In genomic region chr8:95411309-95411972, GRCm38 (mm10) we compare ENCODE assay signal across 8 mouse cellular contexts. TPM values are rescaled to one million over a fixed set of nuclear protein-coding genes. Genes with fewer than 3 reads are reported as not detected.
A peak's percentile ranks its signal among the peaks of the same experiment; 100 is the strongest.
DNase-seq lines count a peak whose midpoint lies in the region; ATAC-seq and TF ChIP-seq lines count a peak whose summit lies in the region.

No protein-coding gene starts in this region.

- no peaks in the 10 kb centered on the region for H3K36me3 ChIP-seq in stomach, embryonic 14.5 days (ENCODE audit: control insufficient read depth, insufficient read depth, low read length)
- no peaks in the 10 kb centered on the region for H3K36me3 ChIP-seq in stomach, postnatal 0 days (ENCODE audit: control insufficient read depth, insufficient read depth, low read length)
- H3K36me3 ChIP-seq in kidney, postnatal 0 days (ENCODE audit: insufficient read depth, low read length), result no peaks in the 10 kb centered on the region

- peak; percentile 28; the same call in 1 of the 2 replicates for ATAC-seq in stomach, embryonic 14.5 days (ENCODE audit: insufficient number of reproducible peaks, insufficient read depth, low FRiP score, low read depth)
- ATAC-seq in stomach, postnatal 0 days (ENCODE audit: low FRiP score, low TSS enrichment), result no peak
- no peak for ATAC-seq in kidney, postnatal 0 days (replicated peaks; ENCODE audit: low FRiP score, low read depth)
- no peak for ATAC-seq in erythroid progenitor cell, adult 5-6 weeks (replicated peaks; ENCODE audit: low FRiP score, poor library complexity, severe bottlenecking)

- no peak for TF ChIP-seq CTCF in stomach, postnatal 0 days (IDR thresholded peaks at IDR 0.05; ENCODE audit: low read depth)
- no peak for TF ChIP-seq CTCF in kidney, postnatal 0 days (IDR thresholded peaks at IDR 0.05; ENCODE audit: low read depth)

- no peak overlapping the region for H3K4me3 ChIP-seq in stomach, embryonic 14.5 days (ENCODE audit: low read depth, low read length)
- no peak overlapping the region for H3K4me3 ChIP-seq in stomach, postnatal 0 days (ENCODE audit: low read depth, low read length)
- no peak overlapping the region for H3K4me3 ChIP-seq in kidney, postnatal 0 days (replicated peaks; ENCODE audit: low read depth, low read length)

- no peaks in the 10 kb centered on the region for H3K4me1 ChIP-seq in stomach, embryonic 14.5 days (ENCODE audit: control insufficient read depth, insufficient read depth, low read length)
- no peaks in the 10 kb centered on the region for H3K4me1 ChIP-seq in stomach, postnatal 0 days (replicated peaks; ENCODE audit: control insufficient read depth, insufficient read depth)
- no peaks in the 10 kb centered on the region for H3K4me1 ChIP-seq in kidney, postnatal 0 days (replicated peaks; ENCODE audit: insufficient read depth, low read length)

- DNase-seq in embryo, embryonic 10 days (ENCODE audit: low spot score), result peak; percentile 18
- DNase-seq in embryo, embryonic 11 days, result no peak
- no peak for DNase-seq in stomach, postnatal 0 days (ENCODE audit: low spot score)
- DNase-seq in kidney, postnatal 0 days (ENCODE audit: low spot score), result no peak
- DNase-seq in thymus, postnatal 14 days, result peak; percentile 49
- DNase-seq in cerebellum, adult 9-10 months, result no peak

- TF ChIP-seq EP300 in stomach, postnatal 0 days (optimal IDR thresholded peaks at IDR 0.05), result no peak

- WGBS in stomach, embryonic 14.5 days, result 40% methylated on average over 10 of the region's 10 CpGs
- 44% methylated on average over 10 of the region's 10 CpGs for WGBS in stomach, postnatal 0 days
- 42% methylated on average over 10 of the region's 10 CpGs for WGBS in kidney, postnatal 0 days

- no peaks in the 10 kb centered on the region for H3K27me3 ChIP-seq in stomach, embryonic 14.5 days (ENCODE audit: control insufficient read depth, insufficient read depth, low read length)
- H3K27me3 ChIP-seq in stomach, postnatal 0 days (ENCODE audit: control insufficient read depth, insufficient read depth, low read length), result no peaks in the 10 kb centered on the region
- H3K27me3 ChIP-seq in kidney, postnatal 0 days (ENCODE audit: insufficient read depth, low read length), result no peaks in the 10 kb centered on the region

- H3K9ac ChIP-seq in stomach, embryonic 14.5 days (replicated peaks; ENCODE audit: low read depth, low read length), result no peak overlapping the region
- no peak overlapping the region for H3K9ac ChIP-seq in stomach, postnatal 0 days (ENCODE audit: low read length)
- H3K9ac ChIP-seq in kidney, postnatal 0 days (ENCODE audit: low read depth, low read length), result no peak overlapping the region

- no peak overlapping the region for H3K4me2 ChIP-seq in stomach, embryonic 14.5 days (replicated peaks; ENCODE audit: low read depth, low read length)
- H3K4me2 ChIP-seq in stomach, postnatal 0 days (replicated peaks; ENCODE audit: low read depth), result no peak overlapping the region
- no peak overlapping the region for H3K4me2 ChIP-seq in kidney, postnatal 0 days (ENCODE audit: low read length)

- no peak overlapping the region; the same call in 1 of the 2 replicates for H3K27ac ChIP-seq in stomach, embryonic 14.5 days (ENCODE audit: low read length)
- no peak overlapping the region for H3K27ac ChIP-seq in stomach, postnatal 0 days (replicated peaks)
- 0 out of 2 replicates have a peak overlapping the region, but pooled peaks have one; percentile 5 for H3K27ac ChIP-seq in kidney, postnatal 0 days

- no peaks in the 10 kb centered on the region for H3K9me3 ChIP-seq in stomach, embryonic 14.5 days (ENCODE audit: control insufficient read depth, low read depth, low read length)
- no peaks in the 10 kb centered on the region for H3K9me3 ChIP-seq in stomach, postnatal 0 days (ENCODE audit: control insufficient read depth, low read length)
- H3K9me3 ChIP-seq in kidney, postnatal 0 days (replicated peaks; ENCODE audit: low read length), result no peaks in the 10 kb centered on the region

RNA-seq across cellular contexts. Expression of gene Cfap20, which starts 23.2 kb away (rescaled TPM):
- polyA plus RNA-seq in stomach, embryonic 14.5 days (2014; fragmentation: Nextera tagmentation; extraction: Ambion mirVana), result 181 and 187 TPM in 2 replicates
- polyA plus RNA-seq in stomach, postnatal 0 days (2015; fragmentation: Nextera tagmentation; extraction: Ambion mirVana), result 85.5 and 85.7 TPM in 2 replicates
- 126 and 129 TPM in 2 replicates for polyA plus RNA-seq in kidney, postnatal 0 days (2015; fragmentation: Nextera tagmentation; extraction: Ambion mirVana)
- 30.2 and 44.3 TPM in 2 replicates for total RNA-seq in erythroid progenitor cell, adult 5-6 weeks (2015; ENCODE audit: low replicate concordance)
- 13.2 and 20.3 TPM in 2 replicates for total RNA-seq in erythroid progenitor cell, adult 5-6 weeks (2017; ENCODE audit: low replicate concordance)

RNA-seq across cellular contexts. Expression of gene Mmp15, which starts 59.4 kb away (rescaled TPM):
- polyA plus RNA-seq in stomach, embryonic 14.5 days (2014; fragmentation: Nextera tagmentation; extraction: Ambion mirVana), result 21.5 and 22.0 TPM in 2 replicates
- polyA plus RNA-seq in stomach, postnatal 0 days (2015; fragmentation: Nextera tagmentation; extraction: Ambion mirVana), result 19.0 and 21.7 TPM in 2 replicates
- polyA plus RNA-seq in kidney, postnatal 0 days (2015; fragmentation: Nextera tagmentation; extraction: Ambion mirVana), result 5.0 and 5.8 TPM in 2 replicates
- total RNA-seq in erythroid progenitor cell, adult 5-6 weeks (2015; ENCODE audit: low replicate concordance), result not detected in 2 replicates
- total RNA-seq in erythroid progenitor cell, adult 5-6 weeks (2017; ENCODE audit: low replicate concordance), result not detected in 2 replicates

Comparison
In these comparisons a context has a peak if more than half of its experiments do, and no peak if none do; other contexts are left out.
1. DNase-seq: peak in embryo, embryonic 10 days (single experiment) and thymus, postnatal 14 days (single experiment); none in embryo, embryonic 11 days (single experiment), stomach, postnatal 0 days (single experiment), kidney, postnatal 0 days (single experiment) and cerebellum, adult 9-10 months (single experiment).